Mouse (Mus musculus) limb, embryonic 11.5 days (tissue): ENCODE data around the gene Slc25a3. TPM values are rescaled to one million over a fixed set of nuclear protein-coding genes. Genes with fewer than 3 reads are reported as not detected.

Experiments
- ATAC-seq: fragments of 200-750 bp; cut with Nextera tagmentation; 2 replicates; pipeline ENCODE4 v1.8.0; 2017; ENCODE audit warnings: low read depth; ENCODE audit not compliant: insufficient number of reproducible peaks, low FRiP score, low TSS enrichment
- DNase-seq: peaks from one replicate; pipeline ENCODE4 v3.0.0-alpha.2; 2015; ENCODE audit warnings: low spot score
- H3K27ac ChIP-seq: fragments of 300-500 bp; sonication (generic); replicated peaks from 2 replicates; pipeline ENCODE4 v1.5.1; 2014; ENCODE audit warnings: low read depth, mild to moderate bottlenecking, low read length
- H3K27me3 ChIP-seq: fragments of 300-500 bp; sonication (generic); 2 replicates; pipeline ENCODE4 v1.6.1; 2014; ENCODE audit warnings: mild to moderate bottlenecking, low read length, mixed read lengths; ENCODE audit not compliant: control insufficient read depth, insufficient read depth
- H3K36me3 ChIP-seq: fragments of 300-500 bp; sonication (generic); 2 replicates; pipeline ENCODE4 v1.6.1; 2014; ENCODE audit warnings: mild to moderate bottlenecking, low read length, moderate library complexity, mixed read lengths; ENCODE audit not compliant: control insufficient read depth, insufficient read depth
- H3K4me1 ChIP-seq: fragments of 300-500 bp; sonication (generic); 2 replicates; pipeline ENCODE4 v1.6.1; 2014; ENCODE audit warnings: low read length, mixed read lengths; ENCODE audit not compliant: control insufficient read depth, insufficient read depth
- H3K4me2 ChIP-seq: fragments of 300-500 bp; sonication (generic); 2 replicates; pipeline ENCODE4 v1.6.1; 2014; ENCODE audit warnings: low read depth, mild to moderate bottlenecking, moderate library complexity; ENCODE audit not compliant: severe bottlenecking
- H3K4me3 ChIP-seq: fragments of 300-500 bp; sonication (generic); 2 replicates; pipeline ENCODE4 v1.5.1; 2014; ENCODE audit warnings: low read depth, low read length
- H3K9ac ChIP-seq: fragments of 300-500 bp; sonication (generic); 2 replicates; pipeline ENCODE4 v1.6.1; 2014; ENCODE audit warnings: mild to moderate bottlenecking, low read length
- H3K9me3 ChIP-seq: fragments of 300-500 bp; sonication (generic); 2 replicates; pipeline ENCODE4 v1.6.1; 2016; ENCODE audit warnings: low read length; ENCODE audit not compliant: control insufficient read depth
- WGBS: fragments of 180-500 bp; shearing (Covaris S2); extraction: QIAGEN DNeasy Blood & Tissue Kit; methylation state at CpG from one replicate; pipeline ENCODE4 v1.1.7; 2014; 5-methylcytosine and 5-hydroxymethylcytosine counted together
- polyA plus RNA-seq: library from polyadenylated mRNA; unstranded; fragments of >200 nt; fragmentation: Nextera tagmentation; extraction: Ambion mirVana; gene quantifications from 2 replicates; pipeline ENCODE4 v1.2.1, GENCODE M21; 2014

Gene Slc25a3
- polyA plus RNA-seq, 1 experiment from 2014 or later, result 461 TPM

GRCm38 (mm10) chr10:91116958-91117357 is 6.9 kb downstream of the Slc25a3 start:
- ATAC-seq (no peak), DNase-seq (no peak)
- Histone ChIP-seq H3K4me2 (no peak overlapping the region), H3K27ac (no peak overlapping the region), H3K27me3 (no peaks in the 10 kb centered on the region), H3K9ac (no peak overlapping the region), H3K9me3 (no peaks in the 10 kb centered on the region), H3K4me3 (no peak overlapping the region), H3K4me1 (no peaks in the 10 kb centered on the region), H3K36me3 (peaks cover 48% of the 10 kb centered on the region)
- WGBS, result 95% methylated on average over 12 of the region's 12 CpGs

GRCm38 (mm10) chr10:91109841-91110240 is 14.0 kb downstream of the Slc25a3 start:
- Histone ChIP-seq H3K9ac (no peak overlapping the region), H3K9me3 (no peaks in the 10 kb centered on the region), H3K36me3 (peaks cover 12% of the 10 kb centered on the region; the same call in 1 of the 2 replicates), H3K4me1 (no peaks in the 10 kb centered on the region), H3K27ac (no peak overlapping the region), H3K4me2 (no peak overlapping the region), H3K4me3 (no peak overlapping the region), H3K27me3 (no peaks in the 10 kb centered on the region)
- WGBS, result 82% methylated on average over 4 of the region's 4 CpGs
- DNase-seq (no peak), ATAC-seq (no peak)

- no peak overlapping the region for H3K4me3 ChIP-seq
- DNase-seq (no peak), ATAC-seq (no peak)
- H3K36me3 ChIP-seq, result no peaks in the 10 kb centered on the region
- no peaks in the 10 kb centered on the region for H3K4me1 ChIP-seq
- H3K27me3 ChIP-seq, result no peaks in the 10 kb centered on the region
- no peak overlapping the region for H3K9ac ChIP-seq
- H3K4me2 ChIP-seq, result no peak overlapping the region
- H3K27ac ChIP-seq, result no peak overlapping the region
- 86% methylated on average over 3 of the region's 3 CpGs for WGBS
- H3K9me3 ChIP-seq, result no peaks in the 10 kb centered on the region
Observed at GRCm38 (mm10) chr10:91105981-91106380, 17.9 kb downstream of the Slc25a3 start.

GRCm38 (mm10) chr10:91102799-91103590 is 20.9 kb downstream of the Slc25a3 start:
- H3K36me3 ChIP-seq, result no peaks in the 10 kb centered on the region
- H3K9ac ChIP-seq, result no peak overlapping the region
- DNase-seq (no peak), ATAC-seq (no peak)
- H3K4me1 ChIP-seq, result no peaks in the 10 kb centered on the region
- no peak overlapping the region for H3K4me3 ChIP-seq
- H3K27me3 ChIP-seq, result no peaks in the 10 kb centered on the region
- no peak overlapping the region for H3K27ac ChIP-seq
- H3K9me3 ChIP-seq, result no peaks in the 10 kb centered on the region
- no peak overlapping the region for H3K4me2 ChIP-seq
- WGBS, result 91% methylated on average over 14 of the region's 14 CpGs

- Histone ChIP-seq H3K9me3 (no peaks in the 10 kb centered on the region), H3K9ac (no peak overlapping the region), H3K27ac (no peak overlapping the region), H3K4me2 (no peak overlapping the region), H3K4me3 (no peak overlapping the region), H3K27me3 (no peaks in the 10 kb centered on the region), H3K36me3 (no peaks in the 10 kb centered on the region), H3K4me1 (no peaks in the 10 kb centered on the region)
- DNase-seq, result no peak
- 92% methylated on average over 25 of the region's 25 CpGs for WGBS
- no peak for ATAC-seq
Observed at GRCm38 (mm10) chr10:91101936-91102335, 21.9 kb downstream of the Slc25a3 start.

- no peak for ATAC-seq
- H3K27ac ChIP-seq, result no peak overlapping the region
- H3K9me3 ChIP-seq, result no peaks in the 10 kb centered on the region
- no peak overlapping the region for H3K9ac ChIP-seq
- H3K4me1 ChIP-seq, result no peaks in the 10 kb centered on the region
- no peak for DNase-seq
- no peaks in the 10 kb centered on the region for H3K27me3 ChIP-seq
- WGBS, result 100% methylated on average over 1 of the region's 1 CpGs
- no peak overlapping the region for H3K4me2 ChIP-seq
- no peak overlapping the region for H3K4me3 ChIP-seq
- no peaks in the 10 kb centered on the region; the same call in 1 of the 2 replicates for H3K36me3 ChIP-seq
Observed at GRCm38 (mm10) chr10:91100101-91100500, 23.8 kb downstream of the Slc25a3 start.

GRCm38 (mm10) chr10:91098056-91098455 is 25.8 kb downstream of the Slc25a3 start:
- Histone ChIP-seq H3K4me2 (no peak overlapping the region), H3K27ac (no peak overlapping the region), H3K9ac (no peak overlapping the region), H3K4me3 (no peak overlapping the region), H3K4me1 (no peaks in the 10 kb centered on the region), H3K36me3 (no peaks in the 10 kb centered on the region; the same call in 1 of the 2 replicates), H3K9me3 (no peaks in the 10 kb centered on the region), H3K27me3 (no peaks in the 10 kb centered on the region)
- ATAC-seq (no peak), DNase-seq (no peak)
- WGBS, result 92% methylated on average over 8 of the region's 8 CpGs

- H3K9me3 ChIP-seq, result no peaks in the 10 kb centered on the region
- H3K4me2 ChIP-seq, result no peak overlapping the region
- no peak overlapping the region for H3K4me3 ChIP-seq
- 86% methylated on average over 15 of the region's 15 CpGs for WGBS
- DNase-seq (no peak), ATAC-seq (no peak)
- no peak overlapping the region for H3K27ac ChIP-seq
- no peaks in the 10 kb centered on the region for H3K27me3 ChIP-seq
- no peak overlapping the region for H3K9ac ChIP-seq
- H3K4me1 ChIP-seq, result no peaks in the 10 kb centered on the region
- H3K36me3 ChIP-seq, result no peaks in the 10 kb centered on the region; the same call in 1 of the 2 replicates
Observed at GRCm38 (mm10) chr10:91094251-91095104, 29.4 kb downstream of the Slc25a3 start.
